In genomic region chr2:15144781-15145180, GRCm38 (mm10) we compare ENCODE assay signal across 32 mouse cellular contexts.
"Had no signal": no experiment of that assay in that cellular context is flagged by ENCODE, and none has a peak within 500 bp of the region (broad histone marks: within the 10 kb centered on the region; RNA-seq: fewer than 3 reads in every experiment).

No protein-coding gene starts in this region.

- H3K27ac ChIP-seq: limb, embryonic 10.5 days; limb, embryonic 12.5 days; limb, embryonic 13.5 days; limb, embryonic 15.5 days; liver, embryonic 12.5 days; liver, embryonic 13.5 days; liver, embryonic 14.5 days; liver, embryonic 15.5 days; lung, embryonic 15.5 days; macrophage; midbrain, embryonic 10.5 days; midbrain, embryonic 12.5 days; midbrain, embryonic 13.5 days; midbrain, embryonic 15.5 days; neural tube, embryonic 12.5 days had no signal

- H3K27me3 ChIP-seq: limb, embryonic 12.5 days; limb, embryonic 13.5 days; limb, embryonic 15.5 days; liver, embryonic 12.5 days; liver, embryonic 13.5 days; liver, embryonic 15.5 days; lung, embryonic 15.5 days; megakaryocyte, embryonic 14.5 days; midbrain, embryonic 12.5 days; midbrain, embryonic 13.5 days; midbrain, embryonic 15.5 days; neural tube, embryonic 12.5 days had no signal

- H3K4me2 ChIP-seq: limb, embryonic 12.5 days; limb, embryonic 13.5 days; limb, embryonic 15.5 days; liver, embryonic 11.5 days; liver, embryonic 12.5 days; liver, embryonic 13.5 days; liver, embryonic 15.5 days; lung, embryonic 14.5 days; lung, embryonic 15.5 days; midbrain, embryonic 11.5 days; midbrain, embryonic 12.5 days; midbrain, embryonic 13.5 days; midbrain, embryonic 15.5 days; neural tube, embryonic 12.5 days had no signal

- H3K4me1 ChIP-seq: limb, embryonic 10.5 days; limb, embryonic 12.5 days; limb, embryonic 13.5 days; limb, embryonic 15.5 days; lung, embryonic 15.5 days; megakaryocyte, embryonic 14.5 days; midbrain, embryonic 10.5 days; midbrain, embryonic 12.5 days; midbrain, embryonic 13.5 days; midbrain, embryonic 15.5 days; neural tube, embryonic 12.5 days had no signal

- H3K4me3 ChIP-seq: limb, embryonic 10.5 days; limb, embryonic 12.5 days; limb, embryonic 13.5 days; limb, embryonic 15.5 days; liver, embryonic 12.5 days; liver, embryonic 13.5 days; liver, embryonic 15.5 days; lung, embryonic 15.5 days; megakaryocyte, embryonic 14.5 days; midbrain, embryonic 10.5 days; midbrain, embryonic 12.5 days; midbrain, embryonic 13.5 days; midbrain, embryonic 15.5 days; myocyte; neural tube, embryonic 12.5 days had no signal

- H3K36me3 ChIP-seq: limb, embryonic 10.5 days; limb, embryonic 12.5 days; limb, embryonic 13.5 days; limb, embryonic 15.5 days; liver, embryonic 12.5 days; liver, embryonic 13.5 days; liver, embryonic 15.5 days; lung, embryonic 15.5 days; midbrain, embryonic 10.5 days; midbrain, embryonic 12.5 days; midbrain, embryonic 13.5 days; midbrain, embryonic 15.5 days; neural tube, embryonic 12.5 days had no signal

- ATAC-seq: liver, embryonic 12.5 days; liver, postnatal 0 days; lung, postnatal 0 days; midbrain, embryonic 13.5 days; midbrain, embryonic 15.5 days; midbrain, embryonic 16.5 days had no signal

- DNase-seq: left cerebral cortex, postnatal 4 days; liver; liver, embryonic 13.5 days; liver, postnatal 0 days; lung, adult 18-20 months; lung, adult 2 months; lung, embryonic 14.5 days; lung, postnatal 10 days; lung, postnatal 14 days; lung, postnatal 36 days; lung, postnatal 4 days; midbrain, embryonic 14.5 days had no signal

- H3K9me3 ChIP-seq: limb, embryonic 10.5 days; limb, embryonic 12.5 days; limb, embryonic 13.5 days; limb, embryonic 15.5 days; liver, embryonic 12.5 days; liver, embryonic 13.5 days; liver, embryonic 15.5 days; lung, embryonic 15.5 days; megakaryocyte, embryonic 14.5 days; midbrain, embryonic 10.5 days; midbrain, embryonic 12.5 days; midbrain, embryonic 13.5 days; midbrain, embryonic 15.5 days; neural tube, embryonic 12.5 days had no signal

- H3K9ac ChIP-seq: limb, embryonic 12.5 days; limb, embryonic 13.5 days; limb, embryonic 15.5 days; liver, embryonic 12.5 days; liver, embryonic 13.5 days; liver, embryonic 14.5 days; liver, embryonic 15.5 days; liver, postnatal 0 days; lung, embryonic 14.5 days; lung, embryonic 15.5 days; midbrain, embryonic 12.5 days; midbrain, embryonic 13.5 days; midbrain, embryonic 15.5 days; neural tube, embryonic 12.5 days had no signal
